In genomic region chr7:30431793-30432192, GRCm38 (mm10) we compare ENCODE assay signal across 9 mouse cellular contexts. TPM values are rescaled to one million over a fixed set of nuclear protein-coding genes. Genes with fewer than 3 reads are reported as not detected.
A peak's percentile ranks its signal among the peaks of the same experiment; 100 is the strongest.
DNase-seq lines count a peak whose midpoint lies in the region; ATAC-seq and TF ChIP-seq lines count a peak whose summit lies in the region.
"Had no signal": no experiment of that assay in that cellular context is flagged by ENCODE, and none has a peak within 500 bp of the region (broad histone marks: within the 10 kb centered on the region; RNA-seq: fewer than 3 reads in every experiment).

No protein-coding gene starts in this region.

- no peak for ATAC-seq in erythroid progenitor cell, adult 5-6 weeks (replicated peaks; ENCODE audit: low FRiP score, poor library complexity, severe bottlenecking)

- no peaks in the 10 kb centered on the region for H3K79me2 ChIP-seq in MEL (ENCODE audit: control insufficient read depth, insufficient read depth, low read length, poor library complexity)

- TF ChIP-seq RAD21 in MEL (IDR thresholded peaks at IDR 0.05; ENCODE audit: low read depth, low read length): peak; percentile 53

- no peak overlapping the region for H3K4me3 ChIP-seq in MEL (ENCODE audit: control insufficient read depth in 1 of 2, insufficient read depth in 1 of 2, low read depth in 2 of 2, low read length in 2 of 2)

- TF ChIP-seq POLR2A in MEL (IDR thresholded peaks at IDR 0.05; ENCODE audit: control insufficient read depth in 1 of 2, insufficient read depth in 1 of 2, low read depth in 1 of 2, low read length in 2 of 2, poor library complexity in 1 of 2): no peak

- no peak overlapping the region for H3K9ac ChIP-seq in MEL (ENCODE audit: control insufficient read depth, low read depth, low read length, poor library complexity, severe bottlenecking)

- peak; percentile 78 to 83 for DNase-seq in B cell, adult 2 months
- DNase-seq in MEL (ENCODE audit: low read depth, low spot score): peak; percentile 58
- peak; percentile 94 to 95 for DNase-seq in cerebellum, postnatal 10 days
- DNase-seq in gastrocnemius, postnatal 14 days: peak; percentile 63
- peak; percentile 91 for DNase-seq in layer of hippocampus, adult 11-12 months (ENCODE audit: low spot score)
- peak; percentile 55 for DNase-seq in lung, postnatal 25 days (ENCODE audit: low spot score)
- peak; percentile 81 for DNase-seq in right cerebral cortex, postnatal 14 days

- TF ChIP-seq CTCF in MEL (IDR thresholded peaks at IDR 0.05 in 2 of 3, conservative IDR thresholded peaks at IDR 0.05 in 1 of 3; ENCODE audit: control insufficient read depth in 1 of 3, insufficient read depth in 1 of 3, low read depth in 2 of 3, low read length in 3 of 3, poor library complexity in 1 of 3, severe bottlenecking in 1 of 3): peak in 2 of 3 experiments; percentile 31 to 55; a peak in 4 of 6 replicates

- no peak for TF ChIP-seq EP300 in MEL (IDR thresholded peaks at IDR 0.05; ENCODE audit: low read depth in 1 of 2, low read length in 2 of 2)

- no peaks in the 10 kb centered on the region for H3K27me3 ChIP-seq in MEL (ENCODE audit: control insufficient read depth in 1 of 2, insufficient read depth in 2 of 2, low read length in 2 of 2)

- intact Hi-C loops in gastrocnemius, postnatal 14 days (cut with DNase I; ENCODE audit: low total_unique reads): loop anchor here (5.0 kb wide), 1 partner anchor 59 kb away; no protein-coding TSS in a partner anchor

- H3K27ac ChIP-seq in MEL (ENCODE audit: control insufficient read depth, low read depth, low read length): no peak overlapping the region

- peaks cover 0 to under 1% of the 10 kb centered on the region in 2 experiments; a peak in 1 of 4 replicates for H3K36me3 ChIP-seq in MEL (ENCODE audit: control insufficient read depth in 1 of 2, insufficient read depth in 2 of 2, low read length in 2 of 2)

- no peaks in the 10 kb centered on the region for H3K4me1 ChIP-seq in MEL (ENCODE audit: control insufficient read depth in 1 of 2, insufficient read depth in 2 of 2, low read length in 2 of 2)

- no peaks in the 10 kb centered on the region for H3K9me3 ChIP-seq in MEL (replicated peaks; ENCODE audit: insufficient read depth, low read length)

TF ChIP-seq in MEL, 35 proteins besides CTCF, POLR2A, EP300 and RAD21:
- TF ChIP-seq MXI1 (IDR thresholded peaks at IDR 0.05; ENCODE audit: low read depth, low read length) (no peak), SMC3 (IDR thresholded peaks at IDR 0.05; ENCODE audit: low read depth, low read length) (peak; percentile 70), POLR2AphosphoS2 (IDR thresholded peaks at IDR 0.05; ENCODE audit: low read length) (no peak), MAX (IDR thresholded peaks at IDR 0.05; ENCODE audit: low read length) (no peak), MAZ (IDR thresholded peaks at IDR 0.05; ENCODE audit: low read depth, low read length) (no peak), ZMIZ1 (IDR thresholded peaks at IDR 0.05; ENCODE audit: low read depth, low read length) (no peak), JUND (IDR thresholded peaks at IDR 0.05; ENCODE audit: low read depth, low read length) (no peak), MAFK (IDR thresholded peaks at IDR 0.05; ENCODE audit: borderline replicate concordance, low read depth, low read length) (no peak), ZC3H11A (IDR thresholded peaks at IDR 0.05; ENCODE audit: low read depth, low read length) (peak; percentile 46; the same call in 1 of the 2 replicates), KAT2A (conservative IDR thresholded peaks at IDR 0.05; ENCODE audit: low read depth, low read length) (no peak), USF1 (IDR thresholded peaks at IDR 0.05; ENCODE audit: low read depth, low read length) (no peak), GATA1 (IDR thresholded peaks at IDR 0.05; ENCODE audit: low read depth, low read length) (no peak), CHD1 (IDR thresholded peaks at IDR 0.05; ENCODE audit: low read depth, low read length) (no peak)
TF ChIP-seq in MEL: peak in this region for 2.

RNA-seq across cellular contexts. Expression of gene Nfkbid, which starts 10.3 kb away (rescaled TPM):
- total RNA-seq in MEL (2012; rRNA removed): 6.2 and 7.0 TPM in 2 replicates
- polyA plus RNA-seq in MEL (2012; ENCODE audit: insufficient read depth in 1 of 2, insufficient read length in 2 of 2, low read depth in 1 of 2, low replicate concordance in 2 of 2, missing spikeins in 1 of 2): 10 to 100 TPM in 1 of 2 experiments, not detected in 1; 16.7 TPM
- total RNA-seq in gastrocnemius, postnatal 14 days (2021): under 1 TPM; 0.21 to 0.33 TPM
- 7.2 and 20.1 TPM in 2 replicates for total RNA-seq in erythroid progenitor cell, adult 5-6 weeks (2015; ENCODE audit: low replicate concordance)
- total RNA-seq in erythroid progenitor cell, adult 5-6 weeks (2017; ENCODE audit: low replicate concordance): 2.6 and 4.1 TPM in 2 replicates

RNA-seq across cellular contexts. Expression of gene Hcst, which starts 12.1 kb away (rescaled TPM):
- total RNA-seq in MEL (2012; rRNA removed): 7.1 and 15.5 TPM in 2 replicates
- 10 to 100 TPM in 1 of 2 experiments, not detected in 1; 28.1 TPM for polyA plus RNA-seq in MEL (2012; ENCODE audit: insufficient read depth in 1 of 2, insufficient read length in 2 of 2, low read depth in 1 of 2, low replicate concordance in 2 of 2, missing spikeins in 1 of 2)
- total RNA-seq in gastrocnemius, postnatal 14 days (2021): under 1 TPM in 1 of 2 experiments, not detected in 1; 0.94 TPM
- total RNA-seq in erythroid progenitor cell, adult 5-6 weeks (2015; ENCODE audit: low replicate concordance): 3.6 and 18.0 TPM in 2 replicates
- total RNA-seq in erythroid progenitor cell, adult 5-6 weeks (2017; ENCODE audit: low replicate concordance): 4.1 TPM in 1 of 2 replicates, not detected in the other

RNA-seq across cellular contexts. Expression of gene Aplp1, which starts 13.5 kb away (rescaled TPM):
- 1.5 and 1.9 TPM in 2 replicates for total RNA-seq in MEL (2012; rRNA removed)
- polyA plus RNA-seq in MEL (2012; ENCODE audit: insufficient read depth in 1 of 2, insufficient read length in 2 of 2, low read depth in 1 of 2, low replicate concordance in 2 of 2, missing spikeins in 1 of 2): 1 to 10 TPM in 1 of 2 experiments, not detected in 1; 7.1 TPM
- 1 to 10 TPM; 1.9 to 2.3 TPM for total RNA-seq in gastrocnemius, postnatal 14 days (2021)
- not detected in 2 replicates for total RNA-seq in erythroid progenitor cell, adult 5-6 weeks (2015; ENCODE audit: low replicate concordance)
- not detected in 2 replicates for total RNA-seq in erythroid progenitor cell, adult 5-6 weeks (2017; ENCODE audit: low replicate concordance)

RNA-seq across cellular contexts. Expression of gene Tyrobp, which starts 18.2 kb away (rescaled TPM):
- total RNA-seq in MEL (2012; rRNA removed): 2.8 and 3.9 TPM in 2 replicates
- polyA plus RNA-seq in MEL (2012; ENCODE audit: insufficient read depth in 1 of 2, insufficient read length in 2 of 2, low read depth in 1 of 2, low replicate concordance in 2 of 2, missing spikeins in 1 of 2): 10 to 100 TPM in 1 of 2 experiments, not detected in 1; 13.6 TPM
- total RNA-seq in gastrocnemius, postnatal 14 days (2021): 10 to 100 TPM in 1 of 2 experiments, 1 to 10 TPM in 1; 7.8 to 10.4 TPM
- 243 and 282 TPM in 2 replicates for total RNA-seq in erythroid progenitor cell, adult 5-6 weeks (2015; ENCODE audit: low replicate concordance)
- 60.1 and 77.1 TPM in 2 replicates for total RNA-seq in erythroid progenitor cell, adult 5-6 weeks (2017; ENCODE audit: low replicate concordance)

RNA-seq across cellular contexts. Expression of gene Kirrel2, which starts 25.7 kb away (rescaled TPM):
- total RNA-seq in MEL (2012; rRNA removed): not detected in 2 replicates
- polyA plus RNA-seq in MEL (2012; ENCODE audit: insufficient read depth in 1 of 2, insufficient read length in 2 of 2, low read depth in 1 of 2, low replicate concordance in 2 of 2, missing spikeins in 1 of 2): not detected
- not detected for total RNA-seq in gastrocnemius, postnatal 14 days (2021)
- not detected in 2 replicates for total RNA-seq in erythroid progenitor cell, adult 5-6 weeks (2015; ENCODE audit: low replicate concordance)
- not detected in 2 replicates for total RNA-seq in erythroid progenitor cell, adult 5-6 weeks (2017; ENCODE audit: low replicate concordance)
- total RNA-seq: gastrocnemius, postnatal 36 days had no signal
